Comparison of ENCODE assay signal across 8 mouse cellular contexts in genomic region chr10:112270887-112271802, GRCm38 (mm10). TPM values are rescaled to one million over a fixed set of nuclear protein-coding genes. Genes with fewer than 3 reads are reported as not detected.
DNase-seq lines count a peak whose midpoint lies in the region; ATAC-seq and TF ChIP-seq lines count a peak whose summit lies in the region.

Kcnc2 (plus strand) TSS chr10:112271121.

- peaks cover 48% of the 10 kb centered on the region for H3K27me3 ChIP-seq in midbrain, embryonic 12.5 days

- no peaks in the 10 kb centered on the region for H3K9me3 ChIP-seq in midbrain, embryonic 12.5 days

- peak within 1 kb of the TSS; percentile 66 for H3K4me3 ChIP-seq in gastrocnemius, adult 2 months
- H3K4me3 ChIP-seq in midbrain, embryonic 12.5 days = peak within 1 kb of the TSS; percentile 64

- no peaks in the 10 kb centered on the region for H3K36me3 ChIP-seq in midbrain, embryonic 12.5 days

- peak; percentile 70 for ATAC-seq in midbrain, embryonic 12.5 days (ENCODE audit: low FRiP score, low read depth)

- WGBS in midbrain, embryonic 12.5 days = under 1% methylated on average over 20 of the region's 20 CpGs

- H3K4me2 ChIP-seq in midbrain, embryonic 12.5 days (replicated peaks) = peak within 1 kb of the TSS; percentile 95

- H3K9ac ChIP-seq in midbrain, embryonic 12.5 days (replicated peaks) = peak within 1 kb of the TSS; percentile 64

- peak within 1 kb of the TSS; percentile 20; the same call in 1 of the 2 replicates for H3K27ac ChIP-seq in gastrocnemius, adult 2 months
- H3K27ac ChIP-seq in midbrain, embryonic 12.5 days (replicated peaks) = no peak within 1 kb of the TSS

- no peak for TF ChIP-seq CTCF in gastrocnemius, adult 2 months (IDR thresholded peaks at IDR 0.05)

- intact Hi-C loops in gastrocnemius, adult 2 months (cut with DNase I) = no loop called here

- no peak for DNase-seq in gastrocnemius, adult 2 months
- DNase-seq in gastrocnemius, adult 8-10 months (ENCODE audit: low spot score in 2 of 2) = no peak
- DNase-seq in ZHBTc4 (ENCODE audit: low read depth, low spot score) = peak; percentile 27
- peak; percentile 4 for DNase-seq in heart, postnatal 4 days
- no peak for DNase-seq in layer of hippocampus, postnatal 14 days (ENCODE audit: low spot score in 2 of 2)
- no peak for DNase-seq in urinary bladder, postnatal 4 days (ENCODE audit: low spot score in 2 of 2)
- no peak for DNase-seq in cerebellum, adult 11 months

- peaks cover 18% of the 10 kb centered on the region for H3K4me1 ChIP-seq in midbrain, embryonic 12.5 days

RNA-seq across cellular contexts. Expression of gene Kcnc2, which starts in this region (rescaled TPM):
- under 1 TPM; 0.13 to 0.28 TPM for total RNA-seq in gastrocnemius, adult 2 months (2021)
- total RNA-seq in gastrocnemius, adult 8-10 months (2022) = under 1 TPM; 0.07 to 0.94 (median 0.14) TPM
- total RNA-seq in heart, postnatal 4 days (2021) = under 1 TPM; 0.79 to 0.88 TPM
- 10 to 100 TPM; 65.5 to 72.4 TPM for total RNA-seq in layer of hippocampus, postnatal 14 days (2021)
- polyA plus RNA-seq in midbrain, embryonic 12.5 days (2016; fragmentation: Nextera tagmentation; extraction: Ambion mirVana) = 2.2 and 2.9 TPM in 2 replicates

Comparison
In these comparisons a context has a peak if more than half of its experiments do, and no peak if none do; other contexts are left out.
1. RNA of gene Kcnc2 (total RNA-seq): 65.5 to 72.4 TPM in layer of hippocampus, postnatal 14 days; 0.79 to 0.88 TPM in heart, postnatal 4 days, 0.13 to 0.28 TPM in gastrocnemius, adult 2 months and 0.07 to 0.94 TPM in gastrocnemius, adult 8-10 months; every median in the first group is over 10 times any median in the second.
2. Peak in DNase-seq in heart, postnatal 4 days; RNA of the gene not detected or under 1 TPM.